Mouse (Mus musculus): ENCODE measurements around the gene Flot1. TPM values are rescaled to one million over a fixed set of nuclear protein-coding genes. Genes with fewer than 3 reads are reported as not detected.
A peak's percentile ranks its signal among the peaks of the same experiment; 100 is the strongest.

The Flot1 gene
- polyA plus RNA-seq, 1 experiment: 90.0 TPM

- TF ChIP-seq CTCF (IDR thresholded peaks at IDR 0.05; ENCODE audit: control insufficient read depth, insufficient read depth, low read length) (no peak), POLR2A (IDR thresholded peaks at IDR 0.05; ENCODE audit: borderline replicate concordance, control insufficient read depth, low read depth, low read length) (no peak)
- Histone ChIP-seq H3K27ac (ENCODE audit: control insufficient read depth, insufficient read depth, low read depth, low read length, poor library complexity) (0 out of 2 replicates have a peak overlapping the region, but pooled peaks have one; percentile 31), H3K4me1 (ENCODE audit: control insufficient read depth, insufficient read depth, low read length) (peaks cover 1% of the 10 kb centered on the region; the same call in 1 of the 2 replicates), H3K4me3 (replicated peaks; ENCODE audit: control insufficient read depth, low read depth, low read length) (peak overlapping the region; percentile 46)
- 40% methylated on average over 14 of the region's 14 CpGs for WGBS
These were observed 17.5 kb downstream of the Flot1 start for GRCm38 (mm10) chr17:35840561-35840960.

- Histone ChIP-seq H3K4me3 (replicated peaks; ENCODE audit: control insufficient read depth, low read depth, low read length) (peak within 1 kb of the TSS; percentile 71), H3K4me1 (ENCODE audit: control insufficient read depth, insufficient read depth, low read length) (peaks cover 1% of the 10 kb centered on the region; the same call in 1 of the 2 replicates), H3K27ac (ENCODE audit: control insufficient read depth, insufficient read depth, low read depth, low read length, poor library complexity) (peak within 1 kb of the TSS; percentile 74)
- TF ChIP-seq CTCF (IDR thresholded peaks at IDR 0.05; ENCODE audit: control insufficient read depth, insufficient read depth, low read length) (no peak), POLR2A (IDR thresholded peaks at IDR 0.05; ENCODE audit: borderline replicate concordance, control insufficient read depth, low read depth, low read length) (peak; percentile 81)
- WGBS: under 1% methylated on average over 59 of the region's 59 CpGs
These were observed 18.3 kb downstream of the Flot1 start, which contains the start of gene Mdc1 for GRCm38 (mm10) chr17:35841076-35841950. Gene Mdc1, plus strand, starts transcription at chr17:35841515.

- 6% methylated on average over 11 of the region's 11 CpGs for WGBS
- TF ChIP-seq CTCF (IDR thresholded peaks at IDR 0.05; ENCODE audit: control insufficient read depth, insufficient read depth, low read length): no peak
- no peak for TF ChIP-seq POLR2A (IDR thresholded peaks at IDR 0.05; ENCODE audit: borderline replicate concordance, control insufficient read depth, low read depth, low read length)
These were observed 19.0 kb downstream of the Flot1 start for GRCm38 (mm10) chr17:35842006-35842405.

GRCm38 (mm10) chr17:35843514-35843913 is 20.5 kb downstream of the Flot1 start:
- TF ChIP-seq CTCF (IDR thresholded peaks at IDR 0.05; ENCODE audit: control insufficient read depth, insufficient read depth, low read length) (peak; percentile 15; the same call in 1 of the 2 replicates), POLR2A (IDR thresholded peaks at IDR 0.05; ENCODE audit: borderline replicate concordance, control insufficient read depth, low read depth, low read length) (no peak)
- Histone ChIP-seq H3K4me1 (ENCODE audit: control insufficient read depth, insufficient read depth, low read length) (no peaks in the 10 kb centered on the region; the same call in 1 of the 2 replicates), H3K4me3 (replicated peaks; ENCODE audit: control insufficient read depth, low read depth, low read length) (no peak overlapping the region), H3K27ac (ENCODE audit: control insufficient read depth, insufficient read depth, low read depth, low read length, poor library complexity) (no peak overlapping the region)
- WGBS: 92% methylated on average over 3 of the region's 3 CpGs

More at GRCm38 (mm10) chr17:35842006-35842405, 19.0 kb downstream of the Flot1 start:
- Histone ChIP-seq H3K27ac (ENCODE audit: control insufficient read depth, insufficient read depth, low read depth, low read length, poor library complexity) (peak overlapping the region; percentile 74), H3K4me1 (ENCODE audit: control insufficient read depth, insufficient read depth, low read length) (no peaks in the 10 kb centered on the region; the same call in 1 of the 2 replicates), H3K4me3 (replicated peaks; ENCODE audit: control insufficient read depth, low read depth, low read length) (peak overlapping the region; percentile 71)

- H3K4me1 ChIP-seq (ENCODE audit: control insufficient read depth, insufficient read depth, low read length): no peaks in the 10 kb centered on the region; the same call in 1 of the 2 replicates
- WGBS: 27% methylated on average over 1 of the region's 1 CpGs
- no peak for TF ChIP-seq CTCF (IDR thresholded peaks at IDR 0.05; ENCODE audit: control insufficient read depth, insufficient read depth, low read length)
- TF ChIP-seq POLR2A (IDR thresholded peaks at IDR 0.05; ENCODE audit: borderline replicate concordance, control insufficient read depth, low read depth, low read length): no peak
- no peak overlapping the region; the same call in 1 of the 2 replicates for H3K27ac ChIP-seq (ENCODE audit: control insufficient read depth, insufficient read depth, low read depth, low read length, poor library complexity)
- no peak overlapping the region for H3K4me3 ChIP-seq (replicated peaks; ENCODE audit: control insufficient read depth, low read depth, low read length)
These were observed 25.1 kb downstream of the Flot1 start for GRCm38 (mm10) chr17:35848112-35848511.

GRCm38 (mm10) chr17:35850974-35851373 is 27.9 kb downstream of the Flot1 start:
- H3K27ac ChIP-seq (ENCODE audit: control insufficient read depth, insufficient read depth, low read depth, low read length, poor library complexity): peak overlapping the region; percentile 38; the same call in 1 of the 2 replicates

GRCm38 (mm10) chr17:35859371-35859770 is 36.3 kb downstream of the Flot1 start:
- Histone ChIP-seq H3K27ac (ENCODE audit: control insufficient read depth, insufficient read depth, low read depth, low read length, poor library complexity) (no peak overlapping the region), H3K4me1 (ENCODE audit: control insufficient read depth, insufficient read depth, low read length) (no peaks in the 10 kb centered on the region; the same call in 1 of the 2 replicates), H3K4me3 (replicated peaks; ENCODE audit: control insufficient read depth, low read depth, low read length) (no peak overlapping the region)
- WGBS: 68% methylated on average over 1 of the region's 1 CpGs
- no peak for TF ChIP-seq POLR2A (IDR thresholded peaks at IDR 0.05; ENCODE audit: borderline replicate concordance, control insufficient read depth, low read depth, low read length)
- no peak for TF ChIP-seq CTCF (IDR thresholded peaks at IDR 0.05; ENCODE audit: control insufficient read depth, insufficient read depth, low read length)

More at GRCm38 (mm10) chr17:35850974-35851373, 27.9 kb downstream of the Flot1 start:
- TF ChIP-seq POLR2A (IDR thresholded peaks at IDR 0.05; ENCODE audit: borderline replicate concordance, control insufficient read depth, low read depth, low read length) (no peak), CTCF (IDR thresholded peaks at IDR 0.05; ENCODE audit: control insufficient read depth, insufficient read depth, low read length) (no peak)
- H3K4me1 ChIP-seq (ENCODE audit: control insufficient read depth, insufficient read depth, low read length): no peaks in the 10 kb centered on the region; the same call in 1 of the 2 replicates
- WGBS: 52% methylated on average over 3 of the region's 3 CpGs
- no peak overlapping the region for H3K4me3 ChIP-seq (replicated peaks; ENCODE audit: control insufficient read depth, low read depth, low read length)

GRCm38 (mm10) chr17:35859835-35860234 is 36.8 kb downstream of the Flot1 start:
- H3K27ac ChIP-seq (ENCODE audit: control insufficient read depth, insufficient read depth, low read depth, low read length, poor library complexity): no peak overlapping the region
- H3K4me1 ChIP-seq (ENCODE audit: control insufficient read depth, insufficient read depth, low read length): peaks cover under 1% of the 10 kb centered on the region; the same call in 1 of the 2 replicates
- H3K4me3 ChIP-seq (replicated peaks; ENCODE audit: control insufficient read depth, low read depth, low read length): no peak overlapping the region
- no peak for TF ChIP-seq CTCF (IDR thresholded peaks at IDR 0.05; ENCODE audit: control insufficient read depth, insufficient read depth, low read length)
- TF ChIP-seq POLR2A (IDR thresholded peaks at IDR 0.05; ENCODE audit: borderline replicate concordance, control insufficient read depth, low read depth, low read length): no peak
- 75% methylated on average over 2 of the region's 2 CpGs for whole genome bisulfite sequencing

Data from bone marrow, adult 2 months (tissue).